Mouse (Mus musculus) kidney, embryonic 14.5 days (tissue): ENCODE results near the gene Gm20604. TPM values are rescaled to one million over a fixed set of nuclear protein-coding genes. Genes with fewer than 3 reads are reported as not detected.

Experiments
- ATAC-seq: fragments of 200-750 bp; cut with Nextera tagmentation; 2 replicates; pipeline ENCODE4 v1.8.0; 2017; ENCODE audit warnings: moderate number of reproducible peaks, mild to moderate bottlenecking, moderate TSS enrichment, moderate library complexity; ENCODE audit not compliant: low FRiP score, low TSS enrichment
- H3K27ac ChIP-seq: fragments of 300-500 bp; sonication (generic); 2 replicates; pipeline ENCODE4 v1.5.1; 2014; ENCODE audit warnings: low read depth, mild to moderate bottlenecking, low read length, moderate library complexity, mixed read lengths
- H3K27me3 ChIP-seq: fragments of 300-500 bp; sonication (generic); 2 replicates; pipeline ENCODE4 v1.6.1; 2014; ENCODE audit warnings: mild to moderate bottlenecking, low read length; ENCODE audit not compliant: control insufficient read depth, insufficient read depth
- H3K36me3 ChIP-seq: fragments of 300-500 bp; sonication (generic); 2 replicates; pipeline ENCODE4 v1.6.1; 2014; ENCODE audit warnings: low read length, mixed read lengths; ENCODE audit not compliant: control insufficient read depth, insufficient read depth
- H3K4me1 ChIP-seq: fragments of 300-500 bp; sonication (generic); 2 replicates; pipeline ENCODE4 v1.6.1; 2014; ENCODE audit warnings: low read length, mixed read lengths; ENCODE audit not compliant: control insufficient read depth, insufficient read depth
- H3K4me2 ChIP-seq: fragments of 300-500 bp; sonication (generic); replicated peaks from 2 replicates; pipeline ENCODE4 v1.6.1; 2014; ENCODE audit warnings: low read depth, mild to moderate bottlenecking, low read length
- H3K4me3 ChIP-seq: fragments of 300-500 bp; sonication (generic); 2 replicates; pipeline ENCODE4 v1.5.1; 2014; ENCODE audit warnings: mild to moderate bottlenecking, low read length
- H3K9ac ChIP-seq: fragments of 300-500 bp; sonication (generic); 2 replicates; pipeline ENCODE4 v1.6.1; 2014; ENCODE audit warnings: low read depth, mild to moderate bottlenecking, low read length, moderate library complexity
- H3K9me3 ChIP-seq: fragments of 300-500 bp; sonication (generic); 2 replicates; pipeline ENCODE4 v1.6.1; 2016; ENCODE audit warnings: low read length; ENCODE audit not compliant: control insufficient read depth
- WGBS: fragments of 180-500 bp; shearing (Covaris S2); extraction: QIAGEN DNeasy Blood & Tissue Kit; methylation state at CpG from one replicate; pipeline ENCODE4 v1.1.7; 2014; 5-methylcytosine and 5-hydroxymethylcytosine counted together
- polyA plus RNA-seq: library from polyadenylated mRNA; unstranded; fragments of >200 nt; fragmentation: Nextera tagmentation; extraction: Ambion mirVana; gene quantifications from 2 replicates; pipeline ENCODE4 v1.2.1, GENCODE M21; 2014

The Gm20604 gene
- polyA plus RNA-seq, 1 experiment from 2014 or later: 25.8 TPM

- Histone ChIP-seq H3K4me2 (peak overlapping the region; percentile 93), H3K36me3 (no peaks in the 10 kb centered on the region), H3K4me3 (peak overlapping the region; percentile 76), H3K27me3 (no peaks in the 10 kb centered on the region), H3K9ac (peak overlapping the region; percentile 85), H3K4me1 (peaks cover 25% of the 10 kb centered on the region), H3K27ac (peak overlapping the region; percentile 69), H3K9me3 (no peaks in the 10 kb centered on the region)
- ATAC-seq: peak; percentile 75
- WGBS: 2% methylated on average over 45 of the region's 45 CpGs
These were observed 53.1 kb downstream of the Gm20604 start for GRCm38 (mm10) chr12:102705216-102705871.

- Histone ChIP-seq H3K9me3 (no peaks in the 10 kb centered on the region), H3K4me2 (peak within 1 kb of the TSS; percentile 93), H3K4me3 (peak within 1 kb of the TSS; percentile 76), H3K4me1 (peaks cover 25% of the 10 kb centered on the region), H3K27ac (peak within 1 kb of the TSS; percentile 69), H3K27me3 (no peaks in the 10 kb centered on the region), H3K36me3 (no peaks in the 10 kb centered on the region), H3K9ac (peak within 1 kb of the TSS; percentile 85)
- peak; percentile 90 for ATAC-seq
- WGBS: under 1% methylated on average over 92 of the region's 105 CpGs
These were observed 53.8 kb downstream of the Gm20604 start, which contains the start of gene Itpk1 for GRCm38 (mm10) chr12:102704457-102705198. Gene Itpk1 (minus strand): TSS chr12:102704930.

DNA sequence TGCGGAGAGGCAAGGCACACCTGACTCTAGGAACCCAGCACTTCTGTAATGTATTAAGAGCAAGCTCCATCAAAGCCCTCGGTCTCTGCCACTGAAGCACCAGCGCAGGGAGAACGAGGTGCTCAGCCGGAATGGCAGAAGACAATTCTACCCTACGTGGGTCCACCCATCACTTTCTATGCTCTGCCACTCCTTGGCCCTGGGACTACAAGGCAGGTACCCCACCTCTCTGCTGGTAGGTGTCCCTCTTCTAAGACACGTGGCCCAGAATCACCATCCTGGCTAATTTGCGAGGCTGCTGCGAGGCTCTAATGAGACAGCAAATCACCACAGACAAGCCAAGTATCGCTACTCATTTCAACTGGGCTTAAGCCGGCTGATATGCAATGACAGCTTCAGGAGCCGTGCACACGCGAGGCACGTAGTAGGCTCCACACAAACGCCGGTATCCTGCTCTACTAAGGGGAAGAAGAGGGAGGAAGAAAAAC is 54.5 kb downstream of the Gm20604 start:
- WGBS: 6% methylated on average over 16 of the region's 17 CpGs
- no peak for ATAC-seq
- peak overlapping the region; percentile 76 for H3K4me3 ChIP-seq
- H3K9ac ChIP-seq: peak overlapping the region; percentile 85
- no peaks in the 10 kb centered on the region for H3K36me3 ChIP-seq
- no peaks in the 10 kb centered on the region for H3K9me3 ChIP-seq
- no peaks in the 10 kb centered on the region for H3K27me3 ChIP-seq
- peaks cover 27% of the 10 kb centered on the region for H3K4me1 ChIP-seq
- no peak overlapping the region for H3K27ac ChIP-seq
- H3K4me2 ChIP-seq: peak overlapping the region; percentile 93

DNA sequence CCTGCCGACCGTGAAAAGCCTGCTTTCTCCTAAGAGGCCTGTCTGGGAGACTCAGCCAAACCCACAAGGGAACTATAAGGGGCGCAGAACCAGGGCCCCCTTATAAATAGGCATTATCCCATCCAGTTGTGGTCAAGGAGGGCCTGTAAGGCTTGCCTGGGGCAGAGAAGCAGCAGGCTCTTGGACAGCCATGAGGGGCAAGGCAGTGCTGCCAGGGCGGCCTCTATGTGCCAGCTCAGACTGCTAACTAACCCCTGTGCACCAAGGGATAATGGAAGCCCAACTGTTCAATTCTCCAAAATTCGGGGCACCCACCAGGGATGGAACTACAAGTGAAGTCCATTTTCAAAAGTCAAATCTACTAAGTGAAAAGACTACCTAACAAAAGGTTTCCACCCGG is 55.0 kb downstream of the Gm20604 start:
- Histone ChIP-seq H3K9me3 (no peaks in the 10 kb centered on the region), H3K4me3 (peak overlapping the region; percentile 76), H3K36me3 (no peaks in the 10 kb centered on the region), H3K4me1 (peaks cover 30% of the 10 kb centered on the region), H3K4me2 (peak overlapping the region; percentile 93), H3K27ac (no peak overlapping the region), H3K9ac (peak overlapping the region; percentile 48; the same call in 1 of the 2 replicates), H3K27me3 (no peaks in the 10 kb centered on the region)
- no peak for ATAC-seq
- WGBS: 47% methylated on average over 6 of the region's 6 CpGs

DNA sequence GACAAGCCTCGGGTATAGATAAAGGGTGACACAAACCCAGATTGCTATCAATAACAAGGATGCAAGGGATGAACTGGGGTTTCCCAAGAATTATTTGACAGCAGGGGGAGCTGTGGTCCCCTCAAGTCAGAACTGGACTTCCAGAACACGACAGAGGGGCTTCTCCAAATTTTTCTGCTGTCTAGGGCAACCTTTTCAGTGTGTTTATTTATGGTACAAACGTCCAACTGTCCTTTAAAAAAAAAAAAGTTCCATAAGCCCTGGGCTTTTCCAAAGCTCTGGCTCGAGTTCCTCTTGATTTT is 55.4 kb downstream of the Gm20604 start:
- Histone ChIP-seq H3K36me3 (no peaks in the 10 kb centered on the region), H3K9ac (peak overlapping the region; percentile 48; the same call in 1 of the 2 replicates), H3K4me3 (peak overlapping the region; percentile 76), H3K27ac (no peak overlapping the region), H3K4me1 (peaks cover 34% of the 10 kb centered on the region), H3K27me3 (no peaks in the 10 kb centered on the region), H3K9me3 (no peaks in the 10 kb centered on the region), H3K4me2 (peak overlapping the region; percentile 93)
- ATAC-seq: no peak
- WGBS: 9% methylated on average over 4 of the region's 4 CpGs

GRCm38 (mm10) chr12:102702356-102703110 is 55.9 kb downstream of the Gm20604 start:
- Histone ChIP-seq H3K9me3 (no peaks in the 10 kb centered on the region), H3K9ac (no peak overlapping the region; the same call in 1 of the 2 replicates), H3K4me2 (peak overlapping the region; percentile 93), H3K36me3 (no peaks in the 10 kb centered on the region), H3K27ac (0 out of 2 replicates have a peak overlapping the region, but pooled peaks have one; percentile 44), H3K4me3 (peak overlapping the region; percentile 25), H3K27me3 (no peaks in the 10 kb centered on the region), H3K4me1 (peaks cover 39% of the 10 kb centered on the region)
- 5% methylated on average over 15 of the region's 15 CpGs for WGBS
- ATAC-seq: no peak

GRCm38 (mm10) chr12:102701691-102702207 is 56.7 kb downstream of the Gm20604 start:
- Histone ChIP-seq H3K9ac (no peak overlapping the region), H3K27me3 (no peaks in the 10 kb centered on the region), H3K4me3 (no peak overlapping the region), H3K4me1 (peaks cover 47% of the 10 kb centered on the region), H3K36me3 (no peaks in the 10 kb centered on the region), H3K27ac (no peak overlapping the region), H3K4me2 (no peak overlapping the region), H3K9me3 (no peaks in the 10 kb centered on the region)
- ATAC-seq: no peak
- WGBS: 87% methylated on average over 5 of the region's 5 CpGs

DNA sequence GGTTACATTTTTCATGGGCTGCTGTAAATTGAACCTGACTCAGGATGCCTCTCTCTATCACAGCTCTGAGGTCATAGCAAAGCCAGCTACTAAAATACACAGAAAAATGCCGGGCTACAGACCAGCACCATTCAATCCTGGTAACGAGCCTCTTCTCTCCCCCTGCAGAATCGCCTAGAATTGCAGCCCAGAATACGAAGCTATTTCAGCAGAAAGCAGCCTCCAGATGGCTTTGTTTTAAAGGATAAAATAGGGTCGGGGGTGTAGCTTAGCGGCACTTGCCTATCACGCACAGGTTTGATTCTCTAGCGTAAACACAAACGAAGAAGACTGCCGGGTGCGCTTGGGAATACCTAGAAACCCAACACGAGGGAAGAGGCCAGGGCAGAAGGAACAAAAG is 58.0 kb downstream of the Gm20604 start:
- H3K4me1 ChIP-seq: peaks cover 46% of the 10 kb centered on the region
- WGBS: 47% methylated on average over 12 of the region's 12 CpGs

More for the DNA sequence above, 58.0 kb downstream of the Gm20604 start:
- Histone ChIP-seq H3K4me3 (no peak overlapping the region), H3K27me3 (no peaks in the 10 kb centered on the region), H3K9ac (no peak overlapping the region), H3K36me3 (no peaks in the 10 kb centered on the region), H3K4me2 (no peak overlapping the region), H3K27ac (no peak overlapping the region), H3K9me3 (no peaks in the 10 kb centered on the region)
- no peak for ATAC-seq
